Mouse (Mus musculus) heart, embryonic 12.5 days (tissue): ENCODE measurements at regions not wholly inside any gene's neighbourhood (a gene's known extent, or its start where the extent isn't known, plus 50 kb on each side); places are given as distances from the start of the nearest gene placed in this dataset.

Source experiments
- ATAC-seq: fragments of 200-750 bp; cut with Nextera tagmentation; 2 replicates; pipeline ENCODE4 v1.8.0; 2017; ENCODE audit warnings: moderate TSS enrichment, moderate library complexity; ENCODE audit not compliant: insufficient number of reproducible peaks, low FRiP score
- H3K27ac ChIP-seq: fragments of 300-500 bp; sonication (generic); 2 replicates; pipeline ENCODE4 v1.5.1; 2016; ENCODE audit warnings: mild to moderate bottlenecking, moderate library complexity; ENCODE audit not compliant: poor library complexity, severe bottlenecking
- H3K27me3 ChIP-seq: fragments of 300-500 bp; sonication (generic); replicated peaks from 2 replicates; pipeline ENCODE4 v1.6.1; 2016; ENCODE audit warnings: mild to moderate bottlenecking, moderate library complexity
- H3K36me3 ChIP-seq: fragments of 300-500 bp; sonication (generic); 2 replicates; pipeline ENCODE4 v1.6.1; 2016; ENCODE audit warnings: mild to moderate bottlenecking, moderate library complexity
- H3K4me1 ChIP-seq: fragments of 300-500 bp; sonication (generic); replicated peaks from 2 replicates; pipeline ENCODE4 v1.6.1; 2016; ENCODE audit warnings: mild to moderate bottlenecking
- H3K4me2 ChIP-seq: fragments of 300-500 bp; sonication (generic); 2 replicates; pipeline ENCODE4 v1.6.1; 2016; ENCODE audit warnings: mild to moderate bottlenecking, moderate library complexity
- H3K4me3 ChIP-seq: fragments of 300-500 bp; sonication (generic); 2 replicates; pipeline ENCODE4 v1.5.1; 2016; ENCODE audit warnings: mild to moderate bottlenecking
- H3K9ac ChIP-seq: fragments of 300-500 bp; sonication (generic); 2 replicates; pipeline ENCODE4 v1.6.1; 2016; ENCODE audit warnings: mild to moderate bottlenecking, moderate library complexity
- H3K9me3 ChIP-seq: fragments of 300-500 bp; sonication (generic); replicated peaks from 2 replicates; pipeline ENCODE4 v1.6.1; 2016; ENCODE audit warnings: mild to moderate bottlenecking, moderate library complexity
- WGBS: fragments of 180-500 bp; shearing (Covaris S2); methylation state at CpG from one replicate; pipeline ENCODE4 v1.1.7; 2016; 5-methylcytosine and 5-hydroxymethylcytosine counted together

DNA sequence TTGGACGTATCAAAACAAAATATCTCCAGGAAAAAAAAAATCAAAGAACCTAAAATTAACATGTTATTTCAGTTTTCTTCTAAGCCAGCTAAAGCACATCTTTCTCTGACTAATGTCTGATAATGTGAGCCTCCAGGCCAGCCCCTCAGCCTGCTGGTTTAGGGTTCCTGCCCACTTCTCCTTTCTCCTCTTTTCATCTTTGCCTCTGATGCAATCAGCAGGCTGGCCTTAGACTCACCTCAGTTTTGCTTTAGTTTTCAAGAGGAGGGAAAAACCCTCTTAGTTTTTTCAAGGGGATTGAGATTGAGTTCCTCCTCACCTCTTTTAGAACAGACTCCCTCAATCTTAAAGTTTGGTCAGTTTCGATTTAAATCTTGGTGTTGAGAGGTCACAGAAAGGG, 93.0 kb upstream of the Pthlh start:
- H3K27ac ChIP-seq: no peak overlapping the region
- no peak overlapping the region for H3K4me2 ChIP-seq
- no peak overlapping the region for H3K4me3 ChIP-seq
- no peaks in the 10 kb centered on the region for H3K36me3 ChIP-seq
- no peaks in the 10 kb centered on the region for H3K27me3 ChIP-seq
- WGBS: 67% methylated on average over 2 of the region's 2 CpGs
- no peak overlapping the region for H3K9ac ChIP-seq
- ATAC-seq: no peak
- no peaks in the 10 kb centered on the region for H3K4me1 ChIP-seq
- H3K9me3 ChIP-seq: no peaks in the 10 kb centered on the region

GRCm38 (mm10) chr6:147356570-147356969, 92.6 kb upstream of the Pthlh start:
- no peaks in the 10 kb centered on the region for H3K4me1 ChIP-seq
- no peak overlapping the region for H3K4me3 ChIP-seq
- no peaks in the 10 kb centered on the region for H3K36me3 ChIP-seq
- H3K9ac ChIP-seq: no peak overlapping the region
- H3K9me3 ChIP-seq: no peaks in the 10 kb centered on the region
- H3K27me3 ChIP-seq: no peaks in the 10 kb centered on the region
- no peak overlapping the region for H3K27ac ChIP-seq
- WGBS: 77% methylated on average over 5 of the region's 5 CpGs
- no peak overlapping the region for H3K4me2 ChIP-seq
- ATAC-seq: no peak

GRCm38 (mm10) chr6:147349566-147350237, 85.7 kb upstream of the Pthlh start:
- H3K4me3 ChIP-seq: no peak overlapping the region
- H3K9ac ChIP-seq: no peak overlapping the region
- no peak for ATAC-seq
- H3K4me2 ChIP-seq: no peak overlapping the region
- H3K9me3 ChIP-seq: no peaks in the 10 kb centered on the region
- 64% methylated on average over 4 of the region's 4 CpGs for WGBS
- no peak overlapping the region for H3K27ac ChIP-seq
- no peaks in the 10 kb centered on the region for H3K4me1 ChIP-seq
- no peaks in the 10 kb centered on the region for H3K27me3 ChIP-seq
- no peaks in the 10 kb centered on the region for H3K36me3 ChIP-seq

DNA sequence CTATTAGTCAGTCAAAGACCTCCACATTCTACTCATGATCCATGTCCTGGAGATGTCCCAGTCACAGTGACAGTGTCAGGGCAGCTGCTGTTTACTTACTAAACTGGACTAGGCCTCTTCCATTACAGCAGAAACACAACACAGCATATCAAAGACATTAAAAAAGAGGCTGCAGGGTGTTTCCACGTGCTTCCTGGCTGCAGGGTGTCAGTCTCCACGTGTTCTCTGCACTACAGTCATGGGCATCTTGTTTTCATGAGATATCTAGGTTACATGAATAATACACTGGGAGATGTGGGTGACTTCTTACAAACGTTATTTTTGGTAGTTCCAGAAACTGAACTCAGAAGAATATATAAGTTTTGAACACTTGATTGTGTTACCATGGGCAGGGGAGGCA, 84.6 kb upstream of the Pthlh start:
- Histone ChIP-seq H3K9ac (no peak overlapping the region), H3K36me3 (no peaks in the 10 kb centered on the region), H3K27me3 (no peaks in the 10 kb centered on the region), H3K4me3 (no peak overlapping the region), H3K4me2 (no peak overlapping the region), H3K27ac (no peak overlapping the region), H3K9me3 (no peaks in the 10 kb centered on the region), H3K4me1 (no peaks in the 10 kb centered on the region)
- no peak for ATAC-seq
- 55% methylated on average over 3 of the region's 3 CpGs for WGBS

DNA sequence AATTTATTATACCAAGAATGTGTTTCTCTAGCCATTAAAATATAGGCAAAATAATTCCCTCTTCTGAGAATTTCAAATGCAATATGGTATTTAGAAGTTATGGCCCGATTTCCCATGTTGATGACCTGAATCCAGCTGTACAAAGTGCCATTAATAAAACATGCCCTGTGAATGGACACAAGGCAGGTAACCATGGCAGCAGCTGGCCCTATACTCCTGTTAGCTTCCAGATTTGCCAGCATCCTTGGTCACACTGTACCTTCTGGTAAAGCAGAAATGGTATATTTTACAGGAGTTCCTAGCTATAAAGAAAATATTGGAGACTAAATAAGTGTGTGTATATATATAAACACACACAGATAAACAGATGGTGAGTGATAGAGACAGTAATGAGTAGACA, 77.1 kb upstream of the Pthlh start:
- H3K9me3 ChIP-seq: no peaks in the 10 kb centered on the region
- no peak overlapping the region for H3K4me2 ChIP-seq
- no peak overlapping the region for H3K9ac ChIP-seq
- ATAC-seq: no peak
- no peak overlapping the region for H3K4me3 ChIP-seq
- no peak overlapping the region for H3K27ac ChIP-seq
- H3K27me3 ChIP-seq: no peaks in the 10 kb centered on the region
- H3K36me3 ChIP-seq: no peaks in the 10 kb centered on the region
- 75% methylated on average over 1 of the region's 1 CpGs for WGBS
- H3K4me1 ChIP-seq: no peaks in the 10 kb centered on the region

GRCm38 (mm10) chr6:147332976-147333375, 69.0 kb upstream of the Pthlh start:
- Histone ChIP-seq H3K4me2 (no peak overlapping the region), H3K36me3 (no peaks in the 10 kb centered on the region), H3K4me1 (no peaks in the 10 kb centered on the region), H3K27me3 (no peaks in the 10 kb centered on the region), H3K4me3 (no peak overlapping the region), H3K9me3 (no peaks in the 10 kb centered on the region), H3K9ac (no peak overlapping the region), H3K27ac (no peak overlapping the region)
- 49% methylated on average over 7 of the region's 7 CpGs for WGBS
- ATAC-seq: no peak

DNA sequence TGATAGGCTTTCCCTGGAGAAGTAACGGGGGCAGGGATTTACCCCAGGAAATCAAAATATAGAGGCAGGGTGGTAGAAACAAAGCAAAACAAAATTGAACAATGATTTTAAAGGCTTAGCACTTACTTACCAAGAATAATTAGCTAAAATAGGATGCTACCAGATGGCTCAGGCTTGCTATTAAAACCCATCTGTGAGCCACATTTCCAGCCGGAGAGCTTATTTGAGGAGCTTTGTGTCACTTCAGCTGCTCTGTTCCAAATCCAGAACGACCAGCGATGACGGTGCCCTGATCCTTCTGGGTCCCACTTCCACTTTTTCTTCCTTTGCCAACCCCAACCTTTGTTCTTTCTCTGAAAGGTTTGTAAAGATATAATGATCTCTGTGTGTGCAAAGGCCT, 65.2 kb upstream of the Pthlh start:
- H3K27ac ChIP-seq: no peak overlapping the region
- no peaks in the 10 kb centered on the region for H3K36me3 ChIP-seq
- no peaks in the 10 kb centered on the region for H3K27me3 ChIP-seq
- H3K4me3 ChIP-seq: no peak overlapping the region
- H3K4me2 ChIP-seq: no peak overlapping the region
- no peak overlapping the region for H3K9ac ChIP-seq
- H3K4me1 ChIP-seq: no peaks in the 10 kb centered on the region
- WGBS: 79% methylated on average over 5 of the region's 5 CpGs
- ATAC-seq: no peak
- H3K9me3 ChIP-seq: 0 out of 2 replicates have a peak, but pooled peaks cover 4% of the 10 kb centered on the region

GRCm38 (mm10) chr6:147324336-147324735, 60.4 kb upstream of the Pthlh start:
- Histone ChIP-seq H3K9me3 (0 out of 2 replicates have a peak, but pooled peaks cover 4% of the 10 kb centered on the region), H3K27me3 (no peaks in the 10 kb centered on the region), H3K9ac (no peak overlapping the region), H3K4me2 (no peak overlapping the region), H3K4me3 (no peak overlapping the region), H3K4me1 (no peaks in the 10 kb centered on the region), H3K27ac (no peak overlapping the region), H3K36me3 (no peaks in the 10 kb centered on the region)
- 77% methylated on average over 2 of the region's 2 CpGs for WGBS
- no peak for ATAC-seq

GRCm38 (mm10) chr6:147318106-147318505, 54.1 kb upstream of the Pthlh start:
- no peaks in the 10 kb centered on the region for H3K4me1 ChIP-seq
- no peak overlapping the region for H3K9ac ChIP-seq
- 76% methylated on average over 2 of the region's 2 CpGs for WGBS
- no peak overlapping the region for H3K4me2 ChIP-seq
- H3K27me3 ChIP-seq: no peaks in the 10 kb centered on the region
- no peak for ATAC-seq
- H3K4me3 ChIP-seq: no peak overlapping the region
- no peak overlapping the region for H3K27ac ChIP-seq
- H3K36me3 ChIP-seq: no peaks in the 10 kb centered on the region
- H3K9me3 ChIP-seq: no peaks in the 10 kb centered on the region

DNA sequence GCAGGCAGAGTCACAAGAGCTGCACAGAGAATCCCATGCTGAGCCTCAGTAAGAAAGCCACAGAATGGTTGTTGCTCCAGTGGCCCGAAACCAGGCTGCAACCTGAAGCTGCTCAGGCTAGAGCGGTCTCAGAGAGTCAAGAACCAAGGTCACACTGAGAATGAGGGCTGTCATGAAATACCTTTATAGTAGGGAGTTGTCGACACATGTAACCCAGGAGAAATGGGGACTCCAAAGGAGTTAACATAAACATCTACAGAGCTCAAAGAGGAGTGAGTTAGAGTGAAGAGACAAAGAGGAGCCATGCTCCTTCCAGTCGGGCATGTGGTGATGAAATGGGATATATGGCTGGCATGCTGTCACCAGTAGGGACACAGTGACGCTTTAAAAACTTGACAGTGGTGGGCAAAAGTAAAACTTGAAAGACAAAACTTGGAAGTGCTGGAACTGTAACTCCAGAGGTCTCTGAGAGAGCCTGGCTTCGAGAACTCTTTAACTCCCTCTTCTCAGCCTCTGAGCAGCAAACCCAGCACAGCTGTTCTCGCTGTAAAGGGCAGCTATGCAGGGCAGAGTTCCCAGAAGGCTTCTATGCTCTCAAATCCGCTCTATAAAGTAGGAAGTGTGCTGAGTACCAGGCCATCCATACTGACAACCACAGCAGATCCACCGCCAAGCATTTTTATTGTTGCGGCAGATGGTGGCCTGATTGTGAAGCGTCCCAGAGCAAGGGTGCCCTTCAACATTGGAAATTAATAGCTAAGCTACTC, 52.9 kb upstream of the Pthlh start:
- no peaks in the 10 kb centered on the region for H3K36me3 ChIP-seq
- H3K4me3 ChIP-seq: no peak overlapping the region
- no peak for ATAC-seq
- H3K27ac ChIP-seq: no peak overlapping the region
- H3K9me3 ChIP-seq: no peaks in the 10 kb centered on the region
- no peaks in the 10 kb centered on the region for H3K4me1 ChIP-seq
- H3K4me2 ChIP-seq: no peak overlapping the region
- H3K27me3 ChIP-seq: no peaks in the 10 kb centered on the region
- no peak overlapping the region for H3K9ac ChIP-seq
- WGBS: 75% methylated on average over 11 of the region's 11 CpGs

DNA sequence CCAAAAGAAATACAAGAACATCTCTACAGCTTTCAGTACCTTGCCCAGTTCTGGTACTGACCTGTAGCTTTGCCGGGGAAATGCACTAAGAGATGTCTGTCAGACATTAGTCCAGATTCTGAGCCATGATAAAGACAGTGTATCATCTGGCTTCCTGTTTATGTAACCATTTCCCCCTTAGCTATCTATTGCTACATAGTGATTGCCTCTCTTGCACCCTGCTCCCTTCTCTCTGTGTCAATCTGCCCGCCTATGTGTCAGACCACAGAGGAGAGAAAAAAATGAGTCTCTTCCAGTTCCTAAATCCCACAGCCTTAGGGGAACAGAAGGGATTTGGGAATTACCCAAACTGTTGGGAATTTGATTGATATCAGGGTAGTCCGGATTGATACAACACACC, 52.2 kb upstream of the Pthlh start:
- ATAC-seq: no peak
- Histone ChIP-seq H3K9ac (no peak overlapping the region), H3K4me2 (no peak overlapping the region), H3K27ac (no peak overlapping the region), H3K36me3 (no peaks in the 10 kb centered on the region), H3K4me1 (no peaks in the 10 kb centered on the region), H3K27me3 (no peaks in the 10 kb centered on the region), H3K4me3 (no peak overlapping the region), H3K9me3 (no peaks in the 10 kb centered on the region)
- 62% methylated on average over 3 of the region's 3 CpGs for WGBS

DNA sequence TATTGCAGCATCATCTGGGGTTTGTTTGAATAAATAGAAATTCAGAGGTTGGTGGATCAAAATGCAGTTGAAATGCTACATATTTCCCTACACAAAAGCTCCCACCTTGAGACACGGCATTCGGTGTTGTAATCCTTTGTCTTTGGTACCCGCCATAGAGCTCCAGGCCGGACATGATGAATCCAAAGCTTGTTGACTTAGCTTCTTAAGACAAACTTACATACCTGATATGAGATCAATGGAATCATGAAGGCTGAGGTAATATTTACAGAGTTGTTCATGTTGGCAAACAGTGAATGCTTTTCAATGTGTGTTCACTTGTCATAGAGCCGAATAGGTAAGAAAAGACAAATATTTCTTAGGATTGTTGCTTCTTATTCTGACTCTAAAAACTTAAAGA, 51.2 kb upstream of the Pthlh start:
- ATAC-seq: no peak
- no peaks in the 10 kb centered on the region for H3K9me3 ChIP-seq
- no peaks in the 10 kb centered on the region for H3K36me3 ChIP-seq
- H3K4me2 ChIP-seq: no peak overlapping the region
- no peak overlapping the region for H3K4me3 ChIP-seq
- no peak overlapping the region for H3K9ac ChIP-seq
- H3K27me3 ChIP-seq: no peaks in the 10 kb centered on the region
- no peak overlapping the region for H3K27ac ChIP-seq
- 88% methylated on average over 5 of the region's 5 CpGs for WGBS
- H3K4me1 ChIP-seq: no peaks in the 10 kb centered on the region
